Mouse (Mus musculus): ENCODE results near the gene Tlr4. TPM values are rescaled to one million over a fixed set of nuclear protein-coding genes. Genes with fewer than 3 reads are reported as not detected.

Gene Tlr4
- polyA plus RNA-seq, 1 experiment, result 13.7 TPM

GRCm38 (mm10) chr4:66938489-66939061, 111.2 kb downstream of the Tlr4 start:
- Histone ChIP-seq H3K27ac (ENCODE audit: insufficient read depth, low read length) (no peak overlapping the region), H3K4me1 (ENCODE audit: control insufficient read depth, insufficient read depth, low read length) (peaks cover 2% of the 10 kb centered on the region; the same call in 1 of the 2 replicates), H3K4me3 (ENCODE audit: insufficient read depth, low read length) (no peak overlapping the region)
- no peak for TF ChIP-seq CTCF (IDR thresholded peaks at IDR 0.05; ENCODE audit: borderline replicate concordance, insufficient read depth, low read length)
- no peak for TF ChIP-seq POLR2A (IDR thresholded peaks at IDR 0.05; ENCODE audit: low read depth, low read length)

DNA sequence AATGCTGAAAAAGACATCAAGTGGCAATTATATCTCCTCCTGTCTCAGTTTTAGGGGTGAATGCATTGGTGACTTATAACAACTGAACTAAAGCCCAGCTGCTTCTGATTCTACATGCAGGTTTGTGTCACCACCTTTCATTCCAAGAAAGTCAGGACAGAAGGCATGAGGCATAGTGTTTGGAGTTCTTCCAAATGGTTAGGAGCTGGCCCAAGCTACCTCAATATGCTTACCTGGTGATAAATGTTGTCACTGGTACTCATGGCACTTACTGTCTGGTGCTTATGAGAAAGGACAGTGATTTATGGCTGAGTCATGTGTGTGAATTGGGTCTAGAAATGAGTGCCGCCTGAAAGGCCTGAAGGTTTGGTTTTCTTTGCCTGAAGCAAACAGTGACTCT, 114.5 kb downstream of the Tlr4 start:
- Histone ChIP-seq H3K4me1 (ENCODE audit: control insufficient read depth, insufficient read depth, low read length) (no peaks in the 10 kb centered on the region; the same call in 1 of the 2 replicates), H3K4me3 (ENCODE audit: insufficient read depth, low read length) (no peak overlapping the region), H3K27ac (ENCODE audit: insufficient read depth, low read length) (no peak overlapping the region)
- TF ChIP-seq CTCF (IDR thresholded peaks at IDR 0.05; ENCODE audit: borderline replicate concordance, insufficient read depth, low read length), result no peak
- no peak for TF ChIP-seq POLR2A (IDR thresholded peaks at IDR 0.05; ENCODE audit: low read depth, low read length)

DNA sequence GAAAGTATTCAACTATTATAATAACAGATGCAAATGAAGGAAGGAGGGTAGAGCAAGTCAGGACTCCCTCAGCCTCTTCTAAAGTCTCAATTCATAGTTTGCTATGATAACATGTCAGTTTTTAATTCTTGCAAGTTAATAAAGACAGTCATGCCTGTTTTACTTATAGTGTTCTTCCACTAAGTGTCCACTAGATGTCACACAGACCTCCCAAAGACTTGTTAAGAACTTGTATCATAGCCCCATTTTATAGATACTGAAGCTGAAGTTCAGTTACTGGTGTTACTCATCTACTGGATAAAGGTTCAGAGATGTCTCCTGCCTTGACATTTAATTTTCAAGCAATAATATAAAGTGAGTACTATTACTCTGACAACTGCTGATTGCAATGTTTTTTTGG, 116.3 kb downstream of the Tlr4 start:
- H3K4me3 ChIP-seq (ENCODE audit: insufficient read depth, low read length), result no peak overlapping the region
- TF ChIP-seq POLR2A (IDR thresholded peaks at IDR 0.05; ENCODE audit: low read depth, low read length) (no peak), CTCF (IDR thresholded peaks at IDR 0.05; ENCODE audit: borderline replicate concordance, insufficient read depth, low read length) (no peak)
- H3K27ac ChIP-seq (ENCODE audit: insufficient read depth, low read length), result no peak overlapping the region
- no peaks in the 10 kb centered on the region; the same call in 1 of the 2 replicates for H3K4me1 ChIP-seq (ENCODE audit: control insufficient read depth, insufficient read depth, low read length)

DNA sequence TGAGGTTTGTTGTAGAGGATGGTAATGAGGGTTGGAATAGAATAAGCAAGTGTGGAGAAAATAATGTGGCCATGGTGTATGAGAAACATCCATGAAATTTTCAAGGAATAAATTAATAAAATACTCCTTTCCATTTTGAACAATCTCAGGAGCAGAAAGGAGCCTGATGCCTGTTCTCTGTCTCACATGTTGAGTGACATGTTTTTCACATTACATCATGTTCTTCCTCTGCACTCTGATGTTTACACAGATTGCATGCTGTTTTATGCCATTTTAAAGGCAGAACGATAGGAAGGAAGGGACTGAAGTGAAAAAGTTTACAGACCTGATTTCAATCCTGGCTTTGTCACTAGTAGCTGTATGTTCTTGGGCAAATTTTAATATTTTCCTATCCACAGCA, 120.3 kb downstream of the Tlr4 start:
- Histone ChIP-seq H3K27ac (ENCODE audit: insufficient read depth, low read length) (no peak overlapping the region), H3K4me3 (ENCODE audit: insufficient read depth, low read length) (no peak overlapping the region), H3K4me1 (ENCODE audit: control insufficient read depth, insufficient read depth, low read length) (no peaks in the 10 kb centered on the region)
- TF ChIP-seq CTCF (IDR thresholded peaks at IDR 0.05; ENCODE audit: borderline replicate concordance, insufficient read depth, low read length) (no peak), POLR2A (IDR thresholded peaks at IDR 0.05; ENCODE audit: low read depth, low read length) (no peak)

DNA sequence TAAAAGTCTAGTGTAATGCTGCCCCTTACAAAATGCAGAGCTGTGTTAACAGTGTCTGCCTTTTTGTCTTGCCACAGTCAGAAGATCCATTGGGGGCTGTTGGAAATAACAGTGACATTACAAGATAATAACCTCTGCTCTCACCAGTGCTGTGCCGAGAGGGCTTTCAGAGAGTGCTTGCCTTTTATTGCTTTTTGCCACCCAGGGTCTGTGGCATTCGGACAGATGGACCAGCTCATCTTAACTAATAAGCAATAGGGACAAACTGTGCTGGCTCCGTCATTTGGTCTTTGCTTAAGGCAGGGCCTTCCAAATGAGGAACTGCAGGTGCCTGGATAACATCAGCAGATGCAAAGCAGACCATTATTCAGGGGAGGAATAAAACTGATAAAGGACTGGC, 147.5 kb downstream of the Tlr4 start:
- Histone ChIP-seq H3K4me1 (ENCODE audit: control insufficient read depth, insufficient read depth, low read length) (no peaks in the 10 kb centered on the region), H3K4me3 (ENCODE audit: insufficient read depth, low read length) (no peak overlapping the region), H3K27ac (ENCODE audit: insufficient read depth, low read length) (no peak overlapping the region)
- TF ChIP-seq CTCF (IDR thresholded peaks at IDR 0.05; ENCODE audit: borderline replicate concordance, insufficient read depth, low read length), result no peak
- TF ChIP-seq POLR2A (IDR thresholded peaks at IDR 0.05; ENCODE audit: low read depth, low read length), result no peak

Data from embryonic fibroblast, embryonic 13.5 days (primary cell).